Mouse (Mus musculus) 416B (cell line): ENCODE data around the gene Rab11fip4.

Experiments
- DNase-seq: peaks from one replicate; pipeline ENCODE4 v3.0.0; 2011; ENCODE audit warnings: low read depth

The Rab11fip4 gene

DNA sequence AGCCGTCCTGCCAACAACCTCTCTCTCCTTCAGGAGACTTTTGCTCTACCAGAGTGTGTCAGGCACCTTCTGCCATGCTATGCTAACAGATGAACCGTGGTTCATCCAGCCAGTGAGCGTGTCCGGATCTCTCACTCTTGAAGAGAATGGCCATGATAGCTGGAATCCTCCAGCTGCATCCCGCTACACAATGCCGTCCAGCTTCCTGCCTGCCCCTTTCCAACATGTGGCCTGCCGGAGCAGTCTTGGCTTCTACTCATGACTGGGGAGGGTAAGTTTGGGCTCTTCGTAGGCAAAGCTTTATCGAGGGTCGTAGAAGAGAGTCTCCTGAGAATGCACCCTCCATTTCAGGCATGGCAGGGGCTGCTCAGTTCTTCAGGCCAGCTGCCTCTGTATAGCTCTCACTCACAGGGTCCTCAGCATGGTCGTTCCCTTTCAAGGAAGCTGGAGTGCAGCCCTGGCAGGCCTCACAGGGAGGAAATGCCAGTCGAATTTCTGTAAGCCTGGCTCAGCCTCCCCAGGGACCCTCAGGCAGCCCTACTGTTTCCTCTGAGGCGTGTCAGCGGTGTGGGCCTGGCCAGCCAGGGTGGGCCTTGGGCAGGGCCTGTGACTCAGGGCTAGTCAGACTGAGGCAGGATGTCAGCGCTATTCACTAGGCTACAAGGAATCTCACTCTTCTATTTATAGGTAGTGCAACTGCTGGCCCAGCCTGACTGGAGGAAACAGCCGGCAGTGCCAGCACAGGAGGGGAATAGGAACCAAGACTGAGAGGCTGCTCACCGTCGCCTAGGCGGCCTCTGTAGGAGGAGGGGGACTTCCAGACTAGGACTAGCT is 147.9 kb downstream of the Rab11fip4 start:
- DNase-seq: peak; percentile 56

DNA sequence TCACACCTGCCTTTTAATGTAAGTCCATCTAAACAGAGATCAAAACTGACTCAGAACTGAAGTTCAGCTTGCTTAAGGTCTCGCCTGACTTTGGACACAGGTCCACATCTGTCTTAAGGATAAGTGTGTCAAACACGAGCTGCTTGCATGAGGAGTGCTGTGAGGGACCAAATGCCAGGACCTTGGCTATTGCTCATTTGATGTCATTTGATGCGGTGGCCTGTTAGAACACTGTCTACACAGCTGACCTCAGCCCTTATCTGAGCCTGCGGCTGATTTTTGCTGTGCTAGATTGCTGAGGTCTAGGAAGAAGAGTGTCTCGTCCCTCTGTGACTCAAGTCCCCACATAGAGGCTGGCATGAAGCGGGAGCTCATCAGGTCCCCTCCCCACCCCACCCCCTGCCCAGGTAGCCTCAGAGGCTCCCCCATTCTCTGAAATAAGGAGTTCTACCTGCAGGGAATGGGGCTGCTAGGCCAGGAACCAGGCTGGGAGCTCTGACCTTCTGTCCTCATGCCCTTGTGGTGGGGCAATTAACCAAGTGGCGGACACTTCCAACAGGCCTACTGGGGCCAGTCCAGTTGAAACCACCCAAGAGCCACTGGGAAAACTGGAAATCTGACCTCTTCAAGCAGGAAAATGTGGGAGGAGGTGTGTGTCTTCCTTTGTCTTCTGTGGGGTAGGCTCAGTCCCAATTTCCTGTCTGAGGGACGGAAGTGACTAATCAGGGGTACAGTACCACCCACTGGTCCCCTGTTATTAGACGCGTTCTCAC is 149.9 kb downstream of the Rab11fip4 start:
- DNase-seq: no peak

DNA sequence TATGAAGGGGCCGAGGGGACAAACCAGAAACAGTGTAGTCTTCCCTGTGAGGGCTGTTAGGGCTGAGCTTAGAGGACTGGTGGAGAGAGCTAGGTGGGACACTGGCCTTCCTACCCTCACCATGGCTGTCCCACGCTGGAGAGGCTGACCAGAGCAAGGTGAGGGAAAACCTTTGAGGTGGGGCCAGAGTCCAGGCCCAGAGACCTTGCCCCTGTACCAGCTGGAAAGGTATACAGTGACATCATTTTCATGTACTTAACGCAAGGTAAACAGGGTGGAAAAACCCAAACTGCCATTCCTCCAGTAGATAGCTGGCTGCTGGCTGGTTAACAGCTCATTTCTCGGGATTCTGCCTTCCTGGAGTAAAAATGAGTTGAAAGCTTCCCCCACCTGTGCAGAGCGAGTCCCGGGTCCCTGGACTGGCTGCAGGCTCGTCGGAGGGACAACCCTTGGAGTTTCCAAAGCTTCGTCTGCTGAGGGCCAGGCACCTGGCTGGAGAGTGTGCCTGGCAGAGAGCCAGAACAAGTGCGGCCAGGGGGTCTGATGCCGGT is 155.6 kb downstream of the Rab11fip4 start:
- DNase-seq: no peak
